Mouse (Mus musculus) brain, embryonic 18.5 days (tissue): ENCODE measurements around the gene Lingo2.
"Not testable (repeated sequence)": the region's sequence is repeated elsewhere in the genome, so short reads cannot be mapped to it uniquely, and the experiment has no call there.

Experiments
- DNase-seq: peaks from one replicate; pipeline ENCODE4 v3.0.0-alpha.2; 2012; ENCODE audit warnings: low read depth, low spot score

Lingo2 gene

GRCm38 (mm10) chr4:36081095-36081852, 870.3 kb downstream of the Lingo2 start:
- DNase-seq: no peak

GRCm38 (mm10) chr4:36078910-36079525, 872.5 kb downstream of the Lingo2 start:
- no peak for DNase-seq

GRCm38 (mm10) chr4:36064701-36065100, 886.8 kb downstream of the Lingo2 start:
- DNase-seq: not testable (repeated sequence)

GRCm38 (mm10) chr4:36052791-36053376, 898.7 kb downstream of the Lingo2 start:
- DNase-seq: no peak

GRCm38 (mm10) chr4:36040361-36040760, 911.2 kb downstream of the Lingo2 start:
- DNase-seq: no peak

- DNase-seq: no peak
These were observed 912.8 kb downstream of the Lingo2 start for GRCm38 (mm10) chr4:36038742-36039141.

GRCm38 (mm10) chr4:36032039-36032438, 919.5 kb downstream of the Lingo2 start:
- DNase-seq: no peak

GRCm38 (mm10) chr4:36014181-36014580, 937.4 kb downstream of the Lingo2 start:
- no peak for DNase-seq

- no peak for DNase-seq
These were observed 959.4 kb downstream of the Lingo2 start for GRCm38 (mm10) chr4:35992005-35992763.

GRCm38 (mm10) chr4:35986012-35986411, 965.5 kb downstream of the Lingo2 start:
- DNase-seq: no peak

GRCm38 (mm10) chr4:35963532-35963931, 988.0 kb downstream of the Lingo2 start:
- DNase-seq: no peak

GRCm38 (mm10) chr4:35951894-35952293, 999.7 kb downstream of the Lingo2 start:
- DNase-seq: no peak

- DNase-seq: no peak
These were observed 1000.3 kb downstream of the Lingo2 start for GRCm38 (mm10) chr4:35951251-35951650.

GRCm38 (mm10) chr4:35934056-35934661, 1017.4 kb downstream of the Lingo2 start:
- no peak for DNase-seq

GRCm38 (mm10) chr4:35927722-35928121, 1023.8 kb downstream of the Lingo2 start:
- DNase-seq: no peak

GRCm38 (mm10) chr4:35917453-35917852, 1034.1 kb downstream of the Lingo2 start:
- no peak for DNase-seq

- no peak for DNase-seq
These were observed 1053.6 kb downstream of the Lingo2 start for GRCm38 (mm10) chr4:35897769-35898564.

GRCm38 (mm10) chr4:35885591-35886542, 1065.7 kb downstream of the Lingo2 start:
- DNase-seq: peak; percentile 80

GRCm38 (mm10) chr4:35884946-35885460, 1066.5 kb downstream of the Lingo2 start:
- no peak for DNase-seq
